Mouse (Mus musculus): Measurements from ENCODE around the gene Olfr317. TPM values are rescaled to one million over a fixed set of nuclear protein-coding genes. Genes with fewer than 3 reads are reported as not detected.
"Not testable (repeated sequence)": the region's sequence is repeated elsewhere in the genome, so short reads cannot be mapped to it uniquely, and the experiment has no call there.

The Olfr317 gene
- polyA plus RNA-seq, 1 experiment from 2014 or later: not detected

- not testable (repeated sequence) for H3K4me1 ChIP-seq (ENCODE audit: control insufficient read depth, insufficient read depth, low read length); H3K27me3 ChIP-seq (ENCODE audit: control insufficient read depth, insufficient read depth, low read length); H3K9me3 ChIP-seq (replicated peaks; ENCODE audit: control insufficient read depth, low read length); ATAC-seq (replicated peaks; ENCODE audit: extremely low read depth, insufficient read depth, low FRiP score); H3K9ac ChIP-seq (ENCODE audit: low read length); H3K36me3 ChIP-seq (ENCODE audit: control insufficient read depth, insufficient read depth); H3K27ac ChIP-seq (ENCODE audit: low read length); H3K4me2 ChIP-seq (ENCODE audit: low read depth, low read length); H3K4me3 ChIP-seq (ENCODE audit: low read length)
- 66% methylated on average over 6 of the region's 6 CpGs for WGBS
Observed at GRCm38 (mm10) chr11:58727896-58728650, 10.9 kb downstream of the Olfr317 start.

- Histone ChIP-seq H3K27me3 (ENCODE audit: control insufficient read depth, insufficient read depth, low read length) (no peaks in the 10 kb centered on the region), H3K4me1 (ENCODE audit: control insufficient read depth, insufficient read depth, low read length) (no peaks in the 10 kb centered on the region), H3K9ac (ENCODE audit: low read length) (no peak within 1 kb of the TSS), H3K4me2 (ENCODE audit: low read depth, low read length) (no peak within 1 kb of the TSS), H3K4me3 (ENCODE audit: low read length) (no peak within 1 kb of the TSS), H3K36me3 (ENCODE audit: control insufficient read depth, insufficient read depth) (no peaks in the 10 kb centered on the region), H3K9me3 (replicated peaks; ENCODE audit: control insufficient read depth, low read length) (no peaks in the 10 kb centered on the region), H3K27ac (ENCODE audit: low read length) (no peak within 1 kb of the TSS)
- no peak for ATAC-seq (replicated peaks; ENCODE audit: extremely low read depth, insufficient read depth, low FRiP score)
Observed at GRCm38 (mm10) chr11:58723914-58724313, 15.1 kb downstream of the Olfr317 start, which contains the start of gene Olfr318. Gene Olfr318, minus strand, starts transcription at chr11:58724014.

- ATAC-seq (replicated peaks; ENCODE audit: extremely low read depth, insufficient read depth, low FRiP score): no peak
Observed at GRCm38 (mm10) chr11:58719701-58720100, 19.3 kb downstream of the Olfr317 start.

GRCm38 (mm10) chr11:58717723-58718122 lies 21.3 kb downstream of the Olfr317 start:
- H3K9ac ChIP-seq (ENCODE audit: low read length); H3K36me3 ChIP-seq (ENCODE audit: control insufficient read depth, insufficient read depth); ATAC-seq (replicated peaks; ENCODE audit: extremely low read depth, insufficient read depth, low FRiP score); H3K27ac ChIP-seq (ENCODE audit: low read length); H3K4me1 ChIP-seq (ENCODE audit: control insufficient read depth, insufficient read depth, low read length); H3K9me3 ChIP-seq (replicated peaks; ENCODE audit: control insufficient read depth, low read length); H3K4me3 ChIP-seq (ENCODE audit: low read length); H3K27me3 ChIP-seq (ENCODE audit: control insufficient read depth, insufficient read depth, low read length); H3K4me2 ChIP-seq (ENCODE audit: low read depth, low read length): not testable (repeated sequence)
- 77% methylated on average over 6 of the region's 7 CpGs for WGBS

More at GRCm38 (mm10) chr11:58719701-58720100, 19.3 kb downstream of the Olfr317 start:
- H3K27me3 ChIP-seq (ENCODE audit: control insufficient read depth, insufficient read depth, low read length): no peaks in the 10 kb centered on the region
- no peak overlapping the region for H3K27ac ChIP-seq (ENCODE audit: low read length)
- H3K4me3 ChIP-seq (ENCODE audit: low read length): no peak overlapping the region
- 77% methylated on average over 4 of the region's 4 CpGs for WGBS
- H3K9ac ChIP-seq (ENCODE audit: low read length): no peak overlapping the region
- H3K4me2 ChIP-seq (ENCODE audit: low read depth, low read length): no peak overlapping the region
- no peaks in the 10 kb centered on the region for H3K4me1 ChIP-seq (ENCODE audit: control insufficient read depth, insufficient read depth, low read length)
- no peaks in the 10 kb centered on the region for H3K36me3 ChIP-seq (ENCODE audit: control insufficient read depth, insufficient read depth)
- H3K9me3 ChIP-seq (replicated peaks; ENCODE audit: control insufficient read depth, low read length): no peaks in the 10 kb centered on the region

- H3K4me2 ChIP-seq (ENCODE audit: low read depth, low read length): no peak overlapping the region
- no peaks in the 10 kb centered on the region for H3K36me3 ChIP-seq (ENCODE audit: control insufficient read depth, insufficient read depth)
- H3K27me3 ChIP-seq (ENCODE audit: control insufficient read depth, insufficient read depth, low read length): no peaks in the 10 kb centered on the region
- no peak overlapping the region for H3K4me3 ChIP-seq (ENCODE audit: low read length)
- H3K27ac ChIP-seq (ENCODE audit: low read length): no peak overlapping the region
- no peak overlapping the region for H3K9ac ChIP-seq (ENCODE audit: low read length)
- no peak for ATAC-seq (replicated peaks; ENCODE audit: extremely low read depth, insufficient read depth, low FRiP score)
- WGBS: 72% methylated on average over 11 of the region's 11 CpGs
- no peaks in the 10 kb centered on the region for H3K4me1 ChIP-seq (ENCODE audit: control insufficient read depth, insufficient read depth, low read length)
- no peaks in the 10 kb centered on the region for H3K9me3 ChIP-seq (replicated peaks; ENCODE audit: control insufficient read depth, low read length)
Observed at GRCm38 (mm10) chr11:58709086-58709485, 29.9 kb downstream of the Olfr317 start.

GRCm38 (mm10) chr11:58698862-58699261 lies 40.1 kb downstream of the Olfr317 start, which contains the start of gene Olfr319:
Gene Olfr319, plus strand, starts transcription at chr11:58699162.
- no peak within 1 kb of the TSS for H3K4me3 ChIP-seq (ENCODE audit: low read length)

More at GRCm38 (mm10) chr11:58698862-58699261, 40.1 kb downstream of the Olfr317 start, which contains the start of gene Olfr319:
- no peaks in the 10 kb centered on the region for H3K4me1 ChIP-seq (ENCODE audit: control insufficient read depth, insufficient read depth, low read length)
- H3K36me3 ChIP-seq (ENCODE audit: control insufficient read depth, insufficient read depth): no peaks in the 10 kb centered on the region
- no peak within 1 kb of the TSS for H3K27ac ChIP-seq (ENCODE audit: low read length)
- no peaks in the 10 kb centered on the region for H3K27me3 ChIP-seq (ENCODE audit: control insufficient read depth, insufficient read depth, low read length)
- 71% methylated on average over 3 of the region's 3 CpGs for WGBS
- no peak within 1 kb of the TSS for H3K9ac ChIP-seq (ENCODE audit: low read length)
- peaks cover 8% of the 10 kb centered on the region for H3K9me3 ChIP-seq (replicated peaks; ENCODE audit: control insufficient read depth, low read length)
- ATAC-seq (replicated peaks; ENCODE audit: extremely low read depth, insufficient read depth, low FRiP score): no peak
- H3K4me2 ChIP-seq (ENCODE audit: low read depth, low read length): no peak within 1 kb of the TSS

Other genes with a start within 250 kb of the Olfr317 start
- not detected in 2 replicates for gene Olfr332, start 246.7 kb downstream of the Olfr317 start, polyA plus RNA-seq (2015; fragmentation: Nextera tagmentation; extraction: Ambion mirVana)
- not detected in 2 replicates for gene Olfr331, start 236.6 kb downstream of the Olfr317 start, polyA plus RNA-seq (2015; fragmentation: Nextera tagmentation; extraction: Ambion mirVana)
- gene Olfr330, start 204.4 kb downstream of the Olfr317 start, polyA plus RNA-seq (2015; fragmentation: Nextera tagmentation; extraction: Ambion mirVana): not detected in 2 replicates
- gene Olfr329-ps, start 192.8 kb downstream of the Olfr317 start, polyA plus RNA-seq (2015; fragmentation: Nextera tagmentation; extraction: Ambion mirVana): not detected in 2 replicates
- gene Olfr328, start 183.6 kb downstream of the Olfr317 start, polyA plus RNA-seq (2015; fragmentation: Nextera tagmentation; extraction: Ambion mirVana): not detected in 2 replicates
- 0.07 and 0.11 TPM in 2 replicates for gene Olfr224, start 168.7 kb downstream of the Olfr317 start, polyA plus RNA-seq (2015; fragmentation: Nextera tagmentation; extraction: Ambion mirVana)
- gene Olfr325, start 161.5 kb downstream of the Olfr317 start, polyA plus RNA-seq (2015; fragmentation: Nextera tagmentation; extraction: Ambion mirVana): not detected in 2 replicates
- not detected in 2 replicates for gene Olfr324, start 144.1 kb downstream of the Olfr317 start, polyA plus RNA-seq (2015; fragmentation: Nextera tagmentation; extraction: Ambion mirVana)
- gene 2210407C18Rik, start 123.1 kb downstream of the Olfr317 start, polyA plus RNA-seq (2015; fragmentation: Nextera tagmentation; extraction: Ambion mirVana): not detected in 2 replicates
- gene Olfr323, start 108.7 kb downstream of the Olfr317 start, polyA plus RNA-seq (2015; fragmentation: Nextera tagmentation; extraction: Ambion mirVana): not detected in 2 replicates
- gene Trim58, start 98.7 kb downstream of the Olfr317 start, polyA plus RNA-seq (2015; fragmentation: Nextera tagmentation; extraction: Ambion mirVana): 0.07 TPM in 1 of 2 replicates, not detected in the other
- not detected in 2 replicates for gene Olfr322, start 80.4 kb downstream of the Olfr317 start, polyA plus RNA-seq (2015; fragmentation: Nextera tagmentation; extraction: Ambion mirVana)
- gene Olfr320, start 58.1 kb downstream of the Olfr317 start, polyA plus RNA-seq (2015; fragmentation: Nextera tagmentation; extraction: Ambion mirVana): not detected in 2 replicates
- gene Olfr319, start 40.0 kb downstream of the Olfr317 start, polyA plus RNA-seq (2015; fragmentation: Nextera tagmentation; extraction: Ambion mirVana): not detected in 2 replicates
- gene Olfr318, start 15.2 kb downstream of the Olfr317 start, polyA plus RNA-seq (2015; fragmentation: Nextera tagmentation; extraction: Ambion mirVana): not detected in 2 replicates
- not detected in 2 replicates for gene Olfr316, start 13.5 kb upstream of the Olfr317 start, polyA plus RNA-seq (2015; fragmentation: Nextera tagmentation; extraction: Ambion mirVana)
- not detected in 2 replicates for gene Olfr315, start 34.0 kb upstream of the Olfr317 start, polyA plus RNA-seq (2015; fragmentation: Nextera tagmentation; extraction: Ambion mirVana)
- 0.11 TPM in 1 of 2 replicates, not detected in the other for gene Olfr314, start 43.7 kb upstream of the Olfr317 start, polyA plus RNA-seq (2015; fragmentation: Nextera tagmentation; extraction: Ambion mirVana)
- gene Fam183b, start 62.7 kb upstream of the Olfr317 start, polyA plus RNA-seq (2015; fragmentation: Nextera tagmentation; extraction: Ambion mirVana): 1.5 and 2.5 TPM in 2 replicates
- gene Olfr313, start 75.8 kb upstream of the Olfr317 start, polyA plus RNA-seq (2015; fragmentation: Nextera tagmentation; extraction: Ambion mirVana): 0.09 and 0.12 TPM in 2 replicates
- 0.25 TPM in 1 of 2 replicates, not detected in the other for gene Olfr312, start 90.0 kb upstream of the Olfr317 start, polyA plus RNA-seq (2015; fragmentation: Nextera tagmentation; extraction: Ambion mirVana)
- 0.15 and 0.22 TPM in 2 replicates for gene Olfr311, start 100.0 kb upstream of the Olfr317 start, polyA plus RNA-seq (2015; fragmentation: Nextera tagmentation; extraction: Ambion mirVana)
- 4.3 and 5.1 TPM in 2 replicates for gene Gm12258, start 107.9 kb upstream of the Olfr317 start, polyA plus RNA-seq (2015; fragmentation: Nextera tagmentation; extraction: Ambion mirVana)
- gene 2810021J22Rik, start 128.0 kb upstream of the Olfr317 start, polyA plus RNA-seq (2015; fragmentation: Nextera tagmentation; extraction: Ambion mirVana): 3.4 and 3.7 TPM in 2 replicates
- gene Zfp39, start 165.0 kb upstream of the Olfr317 start, polyA plus RNA-seq (2015; fragmentation: Nextera tagmentation; extraction: Ambion mirVana): 3.2 and 5.0 TPM in 2 replicates
- gene Btnl10, start 178.7 kb upstream of the Olfr317 start, polyA plus RNA-seq (2015; fragmentation: Nextera tagmentation; extraction: Ambion mirVana): 0.10 TPM in 1 of 2 replicates, not detected in the other
- 172 and 176 TPM in 2 replicates for gene Rnf187, start 199.7 kb upstream of the Olfr317 start, polyA plus RNA-seq (2015; fragmentation: Nextera tagmentation; extraction: Ambion mirVana)
- gene Hist3h2ba, start 209.7 kb upstream of the Olfr317 start, polyA plus RNA-seq (2015; fragmentation: Nextera tagmentation; extraction: Ambion mirVana): 21.8 and 27.5 TPM in 2 replicates
- 33.9 and 35.2 TPM in 2 replicates for gene Hist3h2a, start 215.5 kb upstream of the Olfr317 start, polyA plus RNA-seq (2015; fragmentation: Nextera tagmentation; extraction: Ambion mirVana)
- gene Trim17, start 215.5 kb upstream of the Olfr317 start, polyA plus RNA-seq (2015; fragmentation: Nextera tagmentation; extraction: Ambion mirVana): 0.26 and 0.39 TPM in 2 replicates
- 37.1 and 40.3 TPM in 2 replicates for gene Trim11, start 238.9 kb upstream of the Olfr317 start, polyA plus RNA-seq (2015; fragmentation: Nextera tagmentation; extraction: Ambion mirVana)

Measured in heart, embryonic 16.5 days (tissue).